Mouse (Mus musculus): ENCODE data around the gene Mid1. TPM values are rescaled to one million over a fixed set of nuclear protein-coding genes. Genes with fewer than 3 reads are reported as not detected.
"Not testable (repeated sequence)": the region's sequence is repeated elsewhere in the genome, so short reads cannot be mapped to it uniquely, and the experiment has no call there.

Mid1 gene
- total and polyA plus RNA-seq, 3 experiments: 2.6 to 5.5 (median 3.7) TPM

DNA sequence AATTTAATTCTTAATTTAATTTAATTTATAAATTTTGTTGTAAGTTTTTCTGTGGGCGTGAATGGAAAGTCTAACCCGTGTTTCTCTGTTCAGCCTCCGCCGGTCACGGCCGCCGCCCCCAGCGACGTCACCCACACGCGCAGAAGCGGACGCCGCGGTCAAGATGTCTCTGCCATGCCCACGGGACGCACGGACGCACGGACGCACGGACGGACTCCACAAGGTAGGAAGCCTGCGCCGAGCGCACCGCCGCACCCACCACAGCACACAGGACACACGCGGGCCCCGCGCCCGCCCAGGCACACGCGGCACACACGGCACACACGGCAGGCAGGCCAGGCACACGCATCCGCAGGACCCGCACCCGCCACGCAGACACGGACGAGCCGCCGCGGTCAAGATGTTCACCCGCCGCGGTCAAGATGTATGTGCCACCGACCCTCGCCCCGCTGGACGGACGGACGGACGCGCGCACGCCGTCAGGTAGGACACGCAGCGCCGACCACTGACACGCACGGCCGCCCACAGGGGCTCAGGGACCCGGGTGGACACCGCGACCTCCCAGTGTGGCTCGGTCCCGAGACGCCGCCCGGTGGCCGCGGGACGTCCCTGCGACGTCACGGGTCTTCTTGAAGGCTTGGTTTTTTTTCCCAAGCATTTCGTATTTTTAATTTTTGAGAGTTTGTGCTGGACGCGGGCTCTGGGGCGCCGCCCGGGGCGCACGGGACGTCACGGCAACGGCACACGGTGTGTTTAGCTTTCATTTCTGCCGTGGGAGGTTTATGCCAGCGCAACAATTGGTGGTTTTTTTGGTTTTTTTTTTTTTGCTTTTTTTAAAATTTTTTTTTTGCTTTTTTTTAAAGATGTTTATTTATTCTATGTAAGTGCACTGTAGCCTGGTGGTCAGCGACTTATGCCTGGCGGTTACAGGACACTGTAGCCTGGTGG lies 325.9 kb downstream of the Mid1 start:
- H3K4me1 ChIP-seq (ENCODE audit: control insufficient read depth, insufficient read depth, low read length); H3K9ac ChIP-seq (ENCODE audit: low read depth, low read length); H3K36me3 ChIP-seq (ENCODE audit: control insufficient read depth, insufficient read depth, low read length); H3K27ac ChIP-seq; intact Hi-C loops (cut with DNase I); H3K27me3 ChIP-seq (ENCODE audit: control insufficient read depth, insufficient read depth, low read length); H3K79me2 ChIP-seq (replicated peaks; ENCODE audit: control insufficient read depth, insufficient read depth, low read length); H3K4me3 ChIP-seq: not testable (repeated sequence)
- 85% methylated on average over 97 of the region's 97 CpGs for WGBS
- DNase-seq: peak; percentile 64 to 74
- peak; percentile 50 for TF ChIP-seq CTCF (IDR thresholded peaks at IDR 0.05)

GRCm38 (mm10) chrX:170011529-170011879 lies 326.5 kb downstream of the Mid1 start:
- intact Hi-C loops (cut with DNase I); H3K79me2 ChIP-seq (replicated peaks; ENCODE audit: control insufficient read depth, insufficient read depth, low read length): not testable (repeated sequence)
- WGBS: 78% methylated on average over 6 of the region's 10 CpGs

DNA sequence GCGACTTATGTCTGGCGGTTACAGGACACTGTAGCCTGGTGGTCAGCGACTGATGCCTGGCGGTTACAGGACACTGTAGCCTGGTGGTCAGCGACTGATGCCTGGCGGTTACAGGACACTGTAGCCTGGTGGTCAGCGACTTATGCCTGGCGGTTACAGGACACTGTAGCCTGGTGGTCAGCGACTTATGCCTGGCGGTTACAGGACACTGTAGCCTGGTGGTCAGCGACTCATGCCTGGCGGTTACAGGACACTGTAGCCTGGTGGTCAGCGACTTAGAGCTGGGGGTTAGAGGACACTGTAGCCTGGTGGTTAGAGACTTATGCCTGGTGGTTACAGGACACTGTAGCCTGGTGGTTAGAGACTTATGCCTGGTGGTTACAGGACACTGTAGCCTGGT lies 328.4 kb downstream of the Mid1 start:
- H3K27ac ChIP-seq; H3K9ac ChIP-seq (ENCODE audit: low read depth, low read length); H3K4me1 ChIP-seq (ENCODE audit: control insufficient read depth, insufficient read depth, low read length); H3K36me3 ChIP-seq (ENCODE audit: control insufficient read depth, insufficient read depth, low read length); H3K27me3 ChIP-seq (ENCODE audit: control insufficient read depth, insufficient read depth, low read length); H3K4me3 ChIP-seq; H3K79me2 ChIP-seq (replicated peaks; ENCODE audit: control insufficient read depth, insufficient read depth, low read length); intact Hi-C loops (cut with DNase I): not testable (repeated sequence)
- peak in 1 of 2 experiments; percentile 15 for DNase-seq
- WGBS: 97% methylated on average over 4 of the region's 13 CpGs

More at GRCm38 (mm10) chrX:170011529-170011879, 326.5 kb downstream of the Mid1 start:
- H3K4me1 ChIP-seq (ENCODE audit: control insufficient read depth, insufficient read depth, low read length); H3K4me3 ChIP-seq; H3K9ac ChIP-seq (ENCODE audit: low read depth, low read length); H3K36me3 ChIP-seq (ENCODE audit: control insufficient read depth, insufficient read depth, low read length); H3K27ac ChIP-seq; H3K27me3 ChIP-seq (ENCODE audit: control insufficient read depth, insufficient read depth, low read length): not testable (repeated sequence)
- DNase-seq: peak in 1 of 2 experiments; percentile 14

GRCm38 (mm10) chrX:170014038-170014437 lies 329.0 kb downstream of the Mid1 start:
- H3K79me2 ChIP-seq (replicated peaks; ENCODE audit: control insufficient read depth, insufficient read depth, low read length); H3K36me3 ChIP-seq (ENCODE audit: control insufficient read depth, insufficient read depth, low read length); H3K9ac ChIP-seq (ENCODE audit: low read depth, low read length); H3K27ac ChIP-seq; intact Hi-C loops (cut with DNase I); H3K27me3 ChIP-seq (ENCODE audit: control insufficient read depth, insufficient read depth, low read length); H3K4me3 ChIP-seq; H3K4me1 ChIP-seq (ENCODE audit: control insufficient read depth, insufficient read depth, low read length): not testable (repeated sequence)
- peak in 1 of 2 experiments; percentile 12 for DNase-seq
- 75% methylated on average over 7 of the region's 13 CpGs for WGBS

DNA sequence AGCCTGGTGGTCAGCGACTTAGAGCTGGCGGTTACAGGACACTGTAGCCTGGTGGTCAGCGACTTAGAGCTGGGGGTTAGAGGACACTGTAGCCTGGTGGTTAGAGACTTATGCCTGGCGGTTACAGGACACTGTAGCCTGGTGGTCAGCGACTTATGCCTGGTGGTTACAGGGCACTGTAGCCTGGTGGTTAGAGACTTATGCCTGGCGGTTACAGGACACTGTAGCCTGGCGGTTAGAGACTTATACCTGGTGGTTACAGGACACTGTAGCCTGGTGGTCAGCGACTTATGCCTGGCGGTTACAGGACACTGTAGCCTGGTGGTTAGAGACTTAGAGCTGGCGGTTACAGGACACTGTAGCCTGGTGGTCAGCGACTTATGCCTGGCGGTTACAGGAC lies 330.9 kb downstream of the Mid1 start:
- H3K36me3 ChIP-seq (ENCODE audit: control insufficient read depth, insufficient read depth, low read length); H3K4me3 ChIP-seq; H3K4me1 ChIP-seq (ENCODE audit: control insufficient read depth, insufficient read depth, low read length); H3K9ac ChIP-seq (ENCODE audit: low read depth, low read length); intact Hi-C loops (cut with DNase I); H3K27me3 ChIP-seq (ENCODE audit: control insufficient read depth, insufficient read depth, low read length); H3K79me2 ChIP-seq (replicated peaks; ENCODE audit: control insufficient read depth, insufficient read depth, low read length); H3K27ac ChIP-seq: not testable (repeated sequence)
- DNase-seq: peak in 1 of 2 experiments; percentile 13
- 88% methylated on average over 12 of the region's 12 CpGs for WGBS

DNA sequence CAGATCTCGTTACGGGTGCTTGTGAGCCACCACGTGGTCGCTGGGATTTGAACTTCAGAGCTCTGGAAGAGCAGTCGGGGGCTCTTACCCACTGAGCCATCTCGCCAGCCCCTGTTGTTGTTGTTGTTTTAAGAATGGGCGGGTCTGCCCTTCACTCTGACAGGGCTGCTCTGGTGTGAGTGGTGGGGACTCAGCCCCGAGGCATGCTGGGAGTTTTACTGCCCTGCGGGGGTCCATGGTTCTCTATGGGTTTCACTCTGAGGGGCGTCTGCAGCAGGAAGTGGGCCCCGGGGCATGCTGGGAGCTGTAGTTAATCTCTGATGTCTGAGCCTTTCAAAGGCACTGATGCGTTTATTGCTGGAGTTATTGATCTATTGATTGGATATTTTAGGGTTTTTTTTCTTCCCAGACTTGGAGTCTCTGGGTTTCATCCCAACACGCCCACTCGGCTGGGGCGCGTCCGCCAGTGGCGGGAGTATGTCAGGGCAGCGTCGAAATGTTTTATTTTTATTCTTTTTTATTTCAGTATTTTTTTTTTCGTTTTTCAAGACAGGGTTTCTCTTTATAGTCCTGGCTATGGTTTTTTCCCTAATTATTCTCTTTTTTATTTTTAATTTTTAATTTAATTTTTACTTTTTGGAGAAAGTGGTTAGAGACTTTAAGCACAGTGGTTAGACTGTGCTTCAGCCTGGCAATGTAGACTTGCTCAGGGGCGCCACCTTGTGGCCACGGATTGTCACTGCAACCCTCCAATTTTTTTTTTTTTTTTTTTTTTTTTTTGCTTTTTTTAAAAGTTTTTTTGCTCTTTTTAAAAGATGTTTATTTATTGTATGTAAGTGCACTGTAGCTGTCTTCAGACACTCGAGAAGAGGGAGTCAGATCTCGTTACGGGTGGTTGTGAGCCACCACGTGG lies 332.6 kb downstream of the Mid1 start:
- intact Hi-C loops (cut with DNase I); H3K27me3 ChIP-seq (ENCODE audit: control insufficient read depth, insufficient read depth, low read length); H3K9ac ChIP-seq (ENCODE audit: low read depth, low read length); H3K36me3 ChIP-seq (ENCODE audit: control insufficient read depth, insufficient read depth, low read length); H3K79me2 ChIP-seq (replicated peaks; ENCODE audit: control insufficient read depth, insufficient read depth, low read length); H3K4me1 ChIP-seq (ENCODE audit: control insufficient read depth, insufficient read depth, low read length); H3K4me3 ChIP-seq; H3K27ac ChIP-seq: not testable (repeated sequence)
- peak; percentile 98 for TF ChIP-seq CTCF (IDR thresholded peaks at IDR 0.05)
- peak; percentile 76 for DNase-seq
- WGBS: 62% methylated on average over 27 of the region's 27 CpGs

All from heart, adult 2 months (tissue).